Mouse (Mus musculus): ENCODE data around the gene Nol10.

- no peak for TF ChIP-seq CTCF (IDR thresholded peaks at IDR 0.05; ENCODE audit: borderline replicate concordance, extremely low read depth, insufficient read depth, insufficient read length)
- TF ChIP-seq POLR2A (IDR thresholded peaks at IDR 0.05; ENCODE audit: borderline replicate concordance, extremely low read depth, insufficient read depth, insufficient read length, poor library complexity, severe bottlenecking): no peak
Measured at GRCm38 (mm10) chr12:17411242-17411641, 63.0 kb downstream of the Nol10 start.
